Mouse (Mus musculus): ENCODE data around the gene Grip1. TPM values are rescaled to one million over a fixed set of nuclear protein-coding genes. Genes with fewer than 3 reads are reported as not detected.

Gene Grip1
- polyA plus RNA-seq, 1 experiment from 2014 or later, result 19.8 TPM

GRCm38 (mm10) chr10:119584666-119585065 is 131.0 kb downstream of the Grip1 start:
- Histone ChIP-seq H3K4me3 (no peak overlapping the region), H3K4me1 (replicated peaks) (peaks cover 7% of the 10 kb centered on the region; the same call in 1 of the 2 replicates), H3K36me3 (no peaks in the 10 kb centered on the region), H3K27ac (replicated peaks) (no peak overlapping the region), H3K4me2 (no peak overlapping the region), H3K9me3 (no peaks in the 10 kb centered on the region), H3K9ac (no peak overlapping the region), H3K27me3 (no peaks in the 10 kb centered on the region)
- 69% methylated on average over 6 of the region's 6 CpGs for WGBS
- ATAC-seq (ENCODE audit: low read depth), result no peak

DNA sequence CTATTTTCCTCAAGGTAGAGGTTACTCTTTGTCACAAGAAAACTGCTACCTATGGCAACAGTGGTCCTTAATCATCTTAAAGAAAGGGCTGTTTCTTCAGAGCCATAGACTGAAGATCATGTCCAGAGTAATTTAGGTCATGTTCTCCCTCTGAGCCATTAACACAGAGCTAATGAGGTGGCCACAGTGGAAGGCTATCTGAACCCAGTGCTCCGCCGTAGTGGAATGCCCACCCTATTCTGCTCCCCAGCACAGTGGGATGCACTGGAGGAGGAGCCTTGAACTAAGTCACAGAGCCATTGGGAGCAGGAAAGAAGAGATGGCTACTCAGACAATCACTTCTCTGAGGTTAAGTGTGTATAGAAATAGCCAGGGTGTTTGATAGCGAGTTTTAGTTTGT is 133.3 kb downstream of the Grip1 start:
- Histone ChIP-seq H3K27ac (replicated peaks) (no peak overlapping the region), H3K36me3 (no peaks in the 10 kb centered on the region), H3K27me3 (no peaks in the 10 kb centered on the region), H3K9me3 (peaks cover 4% of the 10 kb centered on the region; the same call in 1 of the 2 replicates), H3K4me1 (replicated peaks) (peaks cover 7% of the 10 kb centered on the region; the same call in 1 of the 2 replicates), H3K9ac (no peak overlapping the region), H3K4me3 (no peak overlapping the region), H3K4me2 (no peak overlapping the region)
- WGBS, result 72% methylated on average over 3 of the region's 3 CpGs
- no peak for ATAC-seq (ENCODE audit: low read depth)

- Histone ChIP-seq H3K9ac (no peak overlapping the region), H3K4me2 (no peak overlapping the region), H3K4me1 (replicated peaks) (no peaks in the 10 kb centered on the region), H3K4me3 (no peak overlapping the region), H3K36me3 (no peaks in the 10 kb centered on the region), H3K27me3 (no peaks in the 10 kb centered on the region), H3K9me3 (no peaks in the 10 kb centered on the region), H3K27ac (replicated peaks) (no peak overlapping the region)
- no peak for ATAC-seq (ENCODE audit: low read depth)
- WGBS, result 84% methylated on average over 5 of the region's 5 CpGs
These were observed 143.2 kb downstream of the Grip1 start for GRCm38 (mm10) chr10:119596822-119597221.

- 94% methylated on average over 6 of the region's 6 CpGs for WGBS
- no peak for ATAC-seq (ENCODE audit: low read depth)
- Histone ChIP-seq H3K36me3 (no peaks in the 10 kb centered on the region), H3K4me3 (no peak overlapping the region), H3K4me2 (no peak overlapping the region), H3K9me3 (no peaks in the 10 kb centered on the region), H3K27me3 (no peaks in the 10 kb centered on the region), H3K9ac (no peak overlapping the region), H3K27ac (replicated peaks) (no peak overlapping the region), H3K4me1 (replicated peaks) (peaks cover 20% of the 10 kb centered on the region)
These were observed 153.9 kb downstream of the Grip1 start for GRCm38 (mm10) chr10:119607501-119607900.

DNA sequence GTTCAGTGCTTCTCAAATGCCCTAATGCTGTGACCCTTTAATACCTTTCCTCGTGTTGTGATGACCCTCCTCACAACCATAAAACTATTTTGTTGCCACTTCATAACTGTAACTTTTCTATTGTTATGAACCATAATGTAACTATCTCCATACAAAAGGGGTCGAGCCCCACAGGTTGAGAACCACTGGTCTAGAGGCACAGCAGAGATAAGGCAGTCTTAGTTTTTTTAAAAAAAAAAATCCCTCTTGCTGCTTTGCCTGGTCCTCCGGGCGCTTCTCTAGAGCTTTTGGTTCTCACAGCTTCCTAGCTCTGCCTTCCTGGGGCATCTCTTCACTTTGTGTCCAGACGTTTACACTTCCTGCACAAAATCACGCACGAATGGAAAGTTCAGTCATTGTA is 155.4 kb downstream of the Grip1 start:
- ATAC-seq (ENCODE audit: low read depth), result no peak
- Histone ChIP-seq H3K9ac (no peak overlapping the region), H3K27ac (replicated peaks) (no peak overlapping the region), H3K4me3 (no peak overlapping the region), H3K4me2 (no peak overlapping the region), H3K9me3 (no peaks in the 10 kb centered on the region), H3K36me3 (no peaks in the 10 kb centered on the region), H3K4me1 (replicated peaks) (peaks cover 20% of the 10 kb centered on the region), H3K27me3 (no peaks in the 10 kb centered on the region)
- WGBS, result 90% methylated on average over 7 of the region's 7 CpGs

DNA sequence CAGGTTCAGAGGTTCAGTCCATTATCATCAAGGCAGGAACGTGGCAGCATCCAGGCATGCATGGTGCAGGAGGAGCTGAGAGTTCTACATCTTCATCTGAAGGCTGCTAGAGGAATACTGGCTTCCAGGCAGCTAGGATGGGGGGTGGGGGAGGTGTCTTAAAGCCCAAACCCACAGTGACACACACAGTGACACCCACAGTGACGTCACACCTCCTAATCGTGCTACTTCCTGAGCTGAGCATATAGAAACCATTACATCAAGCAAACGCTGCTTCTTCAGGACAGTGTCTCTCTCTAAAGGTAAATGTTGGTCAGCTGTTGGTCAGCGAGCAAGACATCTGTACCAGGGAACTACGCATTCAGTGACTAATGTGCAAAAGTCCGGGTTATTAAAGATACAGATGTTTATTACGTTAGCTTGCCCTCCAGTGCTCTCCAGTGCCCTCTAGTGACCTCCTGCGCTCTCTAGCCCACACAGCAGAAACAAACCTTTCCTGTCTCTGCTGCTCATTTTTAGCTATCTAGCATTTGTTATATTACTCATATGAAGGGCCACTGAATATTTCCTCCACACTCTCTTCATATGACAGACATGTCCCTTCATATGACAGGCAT is 156.8 kb downstream of the Grip1 start:
- Histone ChIP-seq H3K27me3 (no peaks in the 10 kb centered on the region), H3K36me3 (no peaks in the 10 kb centered on the region), H3K4me1 (replicated peaks) (peaks cover 28% of the 10 kb centered on the region), H3K27ac (replicated peaks) (peak overlapping the region; percentile 59), H3K9ac (no peak overlapping the region), H3K9me3 (no peaks in the 10 kb centered on the region), H3K4me3 (no peak overlapping the region), H3K4me2 (no peak overlapping the region)
- 72% methylated on average over 9 of the region's 9 CpGs for WGBS
- peak; percentile 47; the same call in 1 of the 2 replicates for ATAC-seq (ENCODE audit: low read depth)

GRCm38 (mm10) chr10:119612034-119612433 is 158.4 kb downstream of the Grip1 start:
- Histone ChIP-seq H3K9ac (no peak overlapping the region), H3K27ac (replicated peaks) (no peak overlapping the region), H3K4me3 (no peak overlapping the region), H3K27me3 (no peaks in the 10 kb centered on the region), H3K4me2 (no peak overlapping the region), H3K4me1 (replicated peaks) (peaks cover 45% of the 10 kb centered on the region), H3K36me3 (no peaks in the 10 kb centered on the region), H3K9me3 (no peaks in the 10 kb centered on the region)
- 83% methylated on average over 5 of the region's 5 CpGs for WGBS
- ATAC-seq (ENCODE audit: low read depth), result no peak

DNA sequence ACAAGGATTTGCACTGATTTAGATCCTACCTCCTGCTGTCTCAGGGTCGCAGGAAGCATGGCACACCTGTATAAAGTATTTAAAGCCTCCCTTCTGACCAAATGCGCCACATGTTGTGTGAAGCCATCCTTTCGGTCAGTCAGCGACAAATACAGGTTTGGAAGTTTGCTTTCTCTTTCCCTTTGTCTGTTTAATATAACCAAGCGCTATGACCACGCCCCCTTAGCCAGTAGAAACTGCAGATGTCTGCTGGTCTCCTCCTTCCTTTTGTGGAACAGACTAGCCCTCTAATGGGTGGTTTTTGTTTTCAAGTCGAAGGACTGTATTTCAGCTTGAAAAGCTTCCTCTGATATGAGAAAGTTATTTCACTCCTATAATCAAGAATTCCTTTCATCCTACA is 161.1 kb downstream of the Grip1 start:
- 47% methylated on average over 7 of the region's 7 CpGs for whole genome bisulfite sequencing
- Histone ChIP-seq H3K9ac (no peak overlapping the region), H3K4me2 (no peak overlapping the region), H3K4me3 (no peak overlapping the region), H3K27me3 (no peaks in the 10 kb centered on the region), H3K27ac (replicated peaks) (peak overlapping the region; percentile 33; the same call in 1 of the 2 replicates), H3K9me3 (no peaks in the 10 kb centered on the region), H3K4me1 (replicated peaks) (peaks cover 46% of the 10 kb centered on the region), H3K36me3 (no peaks in the 10 kb centered on the region)
- no peak for ATAC-seq (ENCODE audit: low read depth)

- H3K36me3 ChIP-seq, result no peaks in the 10 kb centered on the region
- H3K9ac ChIP-seq, result no peak overlapping the region
- no peak overlapping the region for H3K4me3 ChIP-seq
- 71% methylated on average over 14 of the region's 14 CpGs for WGBS
- no peak overlapping the region for H3K4me2 ChIP-seq
- H3K4me1 ChIP-seq (replicated peaks), result peaks cover 46% of the 10 kb centered on the region
- no peaks in the 10 kb centered on the region for H3K27me3 ChIP-seq
- H3K9me3 ChIP-seq, result no peaks in the 10 kb centered on the region
- peak; percentile 67 for ATAC-seq (ENCODE audit: low read depth)
- H3K27ac ChIP-seq (replicated peaks), result peak overlapping the region; percentile 33; the same call in 1 of the 2 replicates
These were observed 161.7 kb downstream of the Grip1 start for GRCm38 (mm10) chr10:119615240-119615885.

GRCm38 (mm10) chr10:119616078-119616477 is 162.4 kb downstream of the Grip1 start:
- Histone ChIP-seq H3K36me3 (no peaks in the 10 kb centered on the region), H3K4me1 (replicated peaks) (peaks cover 39% of the 10 kb centered on the region), H3K27me3 (no peaks in the 10 kb centered on the region), H3K9ac (no peak overlapping the region), H3K27ac (replicated peaks) (no peak overlapping the region), H3K4me2 (no peak overlapping the region), H3K4me3 (no peak overlapping the region), H3K9me3 (no peaks in the 10 kb centered on the region)
- WGBS, result 62% methylated on average over 3 of the region's 3 CpGs
- ATAC-seq (ENCODE audit: low read depth), result no peak

- Histone ChIP-seq H3K4me1 (replicated peaks) (peaks cover 18% of the 10 kb centered on the region; the same call in 1 of the 2 replicates), H3K4me3 (no peak overlapping the region), H3K36me3 (no peaks in the 10 kb centered on the region), H3K9ac (no peak overlapping the region), H3K9me3 (no peaks in the 10 kb centered on the region), H3K27ac (replicated peaks) (no peak overlapping the region), H3K4me2 (no peak overlapping the region), H3K27me3 (no peaks in the 10 kb centered on the region)
- no peak for ATAC-seq (ENCODE audit: low read depth)
- 75% methylated on average over 4 of the region's 4 CpGs for WGBS
These were observed 175.0 kb downstream of the Grip1 start for GRCm38 (mm10) chr10:119628656-119629055.

DNA sequence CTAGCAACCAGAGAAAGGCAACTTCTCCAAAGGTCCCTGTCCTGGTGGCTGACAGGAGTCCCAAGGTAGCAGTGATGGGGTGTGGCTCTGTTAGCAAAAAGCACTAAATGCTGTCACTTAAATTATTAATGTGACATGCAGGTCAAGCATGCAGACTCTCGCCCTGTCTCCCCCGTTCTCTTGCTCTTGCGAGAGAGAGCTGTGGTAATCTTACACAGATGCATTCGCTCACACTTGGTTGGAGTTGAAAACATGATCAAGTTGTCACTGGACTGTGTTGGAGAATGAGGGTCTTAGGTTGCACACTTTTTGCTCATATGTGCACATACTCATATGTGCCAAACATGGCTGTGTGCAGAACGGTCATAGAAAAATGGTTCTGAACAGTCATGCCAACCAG is 176.8 kb downstream of the Grip1 start:
- Histone ChIP-seq H3K9ac (no peak overlapping the region), H3K27ac (replicated peaks) (no peak overlapping the region), H3K9me3 (no peaks in the 10 kb centered on the region), H3K4me1 (replicated peaks) (peaks cover 22% of the 10 kb centered on the region; the same call in 1 of the 2 replicates), H3K36me3 (no peaks in the 10 kb centered on the region), H3K27me3 (no peaks in the 10 kb centered on the region), H3K4me3 (no peak overlapping the region), H3K4me2 (no peak overlapping the region)
- 70% methylated on average over 5 of the region's 5 CpGs for WGBS
- ATAC-seq (ENCODE audit: low read depth), result no peak
